Mouse (Mus musculus): Measurements from ENCODE around the gene Ccdc142.

Gene Ccdc142

DNA sequence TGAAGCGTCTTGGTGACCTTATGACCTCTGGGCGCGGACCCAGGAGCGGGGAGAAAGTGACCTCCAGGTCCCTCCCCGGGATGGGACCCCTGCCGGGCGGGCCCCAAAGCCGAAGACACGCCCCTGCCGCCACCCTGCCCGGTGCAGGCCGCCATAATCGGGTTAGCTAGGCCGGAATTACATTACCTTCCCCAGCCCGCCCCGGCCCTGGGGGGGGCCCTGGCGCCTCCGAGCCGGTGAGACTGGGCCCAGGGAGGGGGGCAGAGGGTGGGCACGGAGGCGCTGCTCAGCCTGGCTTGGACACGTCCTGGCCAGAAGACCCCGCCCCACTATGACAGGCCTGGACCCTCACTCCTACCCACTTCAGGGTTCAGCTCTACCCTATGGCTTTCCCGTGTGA lies 30.2 kb upstream of the Ccdc142 start:
- TF ChIP-seq GATA4 (IDR thresholded peaks at IDR 0.05; ENCODE audit: insufficient replicate concordance, low read length): no peak

DNA sequence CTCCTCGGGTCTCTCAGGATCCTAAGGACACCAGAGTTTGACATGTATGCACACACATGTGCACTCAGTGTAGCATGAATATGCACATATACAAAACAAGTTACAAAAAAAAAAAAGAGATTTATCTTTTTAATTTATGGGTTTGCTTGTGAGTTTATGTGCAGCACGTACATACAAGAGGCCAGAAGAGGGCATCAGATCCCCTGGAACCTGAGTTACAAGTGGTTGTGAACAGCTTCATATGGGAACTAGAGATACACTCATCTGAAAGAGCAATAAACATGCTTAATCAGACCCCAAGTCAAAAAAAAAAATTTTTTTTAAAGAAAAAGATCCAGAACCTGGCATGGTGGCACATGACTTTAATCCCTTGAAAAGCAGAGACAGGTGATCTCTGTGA lies 26.4 kb upstream of the Ccdc142 start:
- TF ChIP-seq GATA4 (IDR thresholded peaks at IDR 0.05; ENCODE audit: insufficient replicate concordance, low read length): no peak

DNA sequence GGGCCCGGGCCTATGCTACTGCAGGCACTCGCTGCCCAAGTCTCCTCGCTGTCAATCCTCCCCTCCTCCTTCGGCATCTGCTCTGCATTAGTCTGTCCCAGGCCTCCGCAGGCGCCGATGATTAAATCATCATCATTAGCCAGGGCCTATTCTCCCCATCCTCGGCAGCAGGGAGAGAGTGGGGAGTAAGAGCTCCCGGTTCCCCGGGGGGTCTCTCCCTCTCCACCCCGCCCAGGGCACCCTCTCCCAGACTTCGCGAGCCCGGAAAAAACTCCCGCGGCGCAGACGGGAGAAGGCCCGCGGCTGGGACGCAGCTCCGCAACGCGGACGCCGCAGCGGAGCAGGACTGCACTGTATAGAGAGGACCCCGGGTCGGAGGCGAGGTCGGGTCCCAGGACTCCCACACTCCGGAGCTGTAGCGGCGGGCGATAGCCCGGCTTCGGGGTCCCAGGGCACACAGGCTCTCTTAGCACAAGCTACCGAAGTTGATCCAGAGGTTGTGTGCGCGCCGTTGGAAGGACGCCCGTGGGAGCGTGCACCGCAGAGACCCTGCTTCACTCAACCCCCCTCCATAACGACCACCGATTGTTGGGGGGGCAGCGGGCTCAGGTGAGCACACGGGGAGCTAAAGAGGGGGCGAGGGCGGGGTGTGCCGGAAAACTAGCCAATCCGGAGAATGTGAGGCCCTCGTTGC lies 23.6 kb upstream of the Ccdc142 start, which contains the start of gene Pcgf1:
TSS of gene Pcgf1 (plus strand) at position 240 of the 694 bp plus-strand sequence.
- TF ChIP-seq GATA4 (IDR thresholded peaks at IDR 0.05; ENCODE audit: insufficient replicate concordance, low read length): no peak

DNA sequence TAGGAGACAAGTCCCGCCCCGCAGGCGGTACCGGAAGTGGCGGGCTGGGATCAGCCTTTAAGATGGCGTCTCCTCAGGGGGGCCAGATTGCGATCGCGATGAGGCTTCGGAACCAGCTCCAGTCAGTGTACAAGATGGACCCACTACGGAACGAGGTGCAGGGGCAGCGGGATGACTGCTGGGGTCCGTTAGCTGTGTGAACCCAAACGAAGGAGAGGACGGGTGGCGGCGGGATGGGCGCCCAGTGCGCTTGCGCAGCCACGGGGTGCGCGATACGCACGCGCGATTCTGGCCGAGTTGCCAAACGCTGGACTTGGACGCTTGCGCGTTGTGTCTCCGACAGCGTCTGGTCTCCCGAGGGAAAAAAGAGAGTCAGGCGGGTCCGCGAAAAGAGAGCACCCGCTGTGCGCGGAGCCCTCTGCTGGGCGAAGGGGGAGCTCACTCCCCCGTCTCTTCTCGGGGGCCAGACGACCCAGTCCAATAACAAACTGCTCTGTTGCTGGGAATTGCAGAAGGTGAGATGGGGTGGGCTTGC lies 23.0 kb upstream of the Ccdc142 start:
- peak; percentile 99; the same call in 1 of the 2 replicates for TF ChIP-seq GATA4 (IDR thresholded peaks at IDR 0.05; ENCODE audit: insufficient replicate concordance, low read length)

DNA sequence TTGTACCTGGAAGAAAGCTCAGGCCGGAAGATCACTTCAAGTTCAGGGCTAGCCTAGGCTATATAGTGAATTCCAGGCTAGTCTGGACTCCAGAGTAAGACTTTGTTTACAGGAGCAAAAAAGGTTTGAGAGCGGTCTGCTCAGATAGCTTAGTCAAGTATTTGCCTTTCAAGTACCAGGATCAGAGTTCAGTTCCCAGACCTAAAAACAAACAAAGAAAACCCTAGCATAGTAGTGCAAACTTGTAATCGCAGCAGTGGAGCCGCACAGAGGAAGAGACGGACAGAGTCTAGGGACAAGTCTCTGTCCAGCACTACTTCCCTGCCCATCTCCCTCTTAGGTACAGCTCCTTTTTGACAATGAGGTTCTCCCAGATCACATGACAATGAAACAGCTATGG lies 21.2 kb upstream of the Ccdc142 start:
- no peak for TF ChIP-seq GATA4 (IDR thresholded peaks at IDR 0.05; ENCODE audit: insufficient replicate concordance, low read length)

DNA sequence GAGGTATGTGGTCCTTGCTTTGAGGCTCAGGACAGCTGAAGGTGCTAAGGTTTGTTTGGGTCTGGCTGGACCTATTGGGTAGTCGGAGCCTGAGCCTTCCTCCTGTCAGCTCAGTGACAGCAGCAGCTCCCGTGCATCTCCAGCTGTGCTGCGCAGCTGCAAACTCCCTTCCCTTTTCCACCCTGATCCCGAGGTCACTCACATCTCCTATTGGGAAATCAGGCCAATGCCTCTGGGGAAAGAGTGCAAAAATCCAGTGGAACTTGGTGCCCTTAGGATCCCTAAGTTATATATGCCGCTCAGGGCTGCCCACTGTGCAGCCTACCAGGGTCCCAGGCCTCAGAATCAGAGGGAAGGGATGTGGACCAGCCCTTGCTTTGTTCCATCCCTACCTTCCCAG lies 17.9 kb upstream of the Ccdc142 start:
- no peak for TF ChIP-seq GATA4 (IDR thresholded peaks at IDR 0.05; ENCODE audit: insufficient replicate concordance, low read length)

DNA sequence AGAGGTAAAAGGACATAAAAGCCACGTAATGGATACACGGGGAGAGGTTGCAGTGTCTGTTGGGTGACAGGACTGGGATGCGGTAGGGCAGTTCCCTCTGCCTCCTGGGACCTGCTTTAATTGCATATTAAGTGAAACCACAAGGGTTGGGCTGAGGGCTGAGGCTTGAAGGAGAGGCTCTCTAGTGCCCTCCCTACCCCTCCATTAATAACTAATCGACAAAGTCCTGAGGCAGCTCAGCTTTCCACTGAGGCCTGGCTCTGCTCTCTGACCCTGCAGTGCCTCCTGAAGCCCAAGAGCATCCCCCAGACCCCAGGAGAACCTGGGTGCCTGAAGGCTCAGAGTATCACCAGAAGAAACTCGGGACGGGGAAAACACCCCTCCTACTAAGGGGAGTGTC lies 16.9 kb upstream of the Ccdc142 start:
- TF ChIP-seq GATA4 (IDR thresholded peaks at IDR 0.05; ENCODE audit: insufficient replicate concordance, low read length): no peak

DNA sequence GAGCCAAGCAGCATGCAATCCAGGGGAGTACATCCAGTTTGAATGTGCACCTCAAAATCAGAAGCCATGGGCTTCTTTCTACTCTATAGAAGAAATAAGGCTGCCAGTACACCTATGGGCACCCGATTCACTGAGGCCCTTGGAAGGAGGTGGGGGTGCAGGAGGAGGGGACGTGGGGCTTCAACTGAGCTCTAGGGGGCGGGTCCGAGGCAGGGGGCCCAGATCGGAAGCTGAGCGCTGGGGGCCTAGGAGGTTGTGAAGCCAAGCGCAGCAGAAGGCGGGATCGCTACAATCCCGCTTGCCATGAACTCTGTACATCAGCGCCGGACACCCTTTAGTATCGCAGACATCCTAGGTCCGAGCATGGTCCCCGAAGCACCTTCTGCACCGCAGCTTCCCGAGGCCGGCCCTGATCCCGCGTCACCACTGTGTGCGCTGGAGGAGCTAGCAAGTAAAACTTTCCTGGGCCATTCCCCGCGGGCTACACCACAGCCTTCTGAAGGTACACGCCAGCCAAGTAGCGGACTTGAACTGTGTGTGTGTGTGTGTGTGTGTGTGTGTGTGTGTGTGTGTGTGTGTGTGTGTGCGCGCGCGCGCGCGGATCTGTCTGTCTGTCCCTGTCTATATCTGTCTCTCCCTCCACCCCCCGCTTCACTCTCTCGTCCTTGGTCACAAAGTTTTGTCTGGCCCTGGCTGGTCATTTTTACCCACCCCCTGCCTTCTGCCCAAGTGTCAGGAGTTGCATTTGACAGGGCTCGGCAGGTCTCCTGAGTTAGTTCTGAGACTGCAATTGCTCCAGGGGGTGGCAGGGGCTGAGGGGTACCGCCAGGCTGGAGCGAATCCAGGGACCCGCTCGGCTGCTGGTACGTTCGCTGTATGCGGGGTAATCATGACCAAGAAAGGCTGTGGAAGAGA lies 15.0 kb upstream of the Ccdc142 start, which contains the start of gene Lbx2:
TSS of gene Lbx2 (plus strand) at position 247 of the 915 bp plus-strand sequence.
- TF ChIP-seq GATA4 (IDR thresholded peaks at IDR 0.05; ENCODE audit: insufficient replicate concordance, low read length): no peak

DNA sequence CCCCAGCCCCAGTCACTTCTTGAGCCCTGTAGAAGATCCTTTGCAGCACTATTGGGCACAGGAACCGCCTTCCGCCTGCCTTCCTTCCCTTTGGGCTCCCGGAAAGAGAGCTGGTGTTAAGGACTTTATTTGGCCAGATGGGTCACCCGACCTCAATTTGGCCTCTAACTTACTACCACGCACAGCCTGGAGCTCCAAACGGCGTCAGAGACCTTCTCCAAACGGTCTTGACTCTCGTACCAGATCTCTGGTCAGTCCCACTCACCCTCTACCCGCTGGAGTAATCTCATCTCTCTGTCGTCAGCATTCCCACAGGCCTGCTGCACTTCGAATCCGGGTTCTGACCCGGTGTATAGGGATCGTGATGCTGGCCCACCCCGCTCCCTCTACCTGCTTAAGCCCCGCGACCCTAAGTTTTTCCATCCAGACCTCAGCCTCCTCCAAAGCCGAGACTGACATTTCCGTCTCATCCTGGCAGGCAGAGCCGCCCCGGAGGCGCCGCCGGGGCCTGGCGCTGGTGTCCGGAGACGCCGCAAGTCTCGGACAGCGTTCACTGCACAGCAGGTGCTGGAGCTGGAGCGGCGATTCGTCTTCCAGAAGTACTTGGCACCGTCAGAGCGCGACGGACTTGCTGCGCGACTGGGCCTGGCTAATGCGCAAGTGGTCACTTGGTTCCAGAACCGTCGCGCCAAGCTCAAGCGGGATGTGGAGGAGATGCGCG lies 14.0 kb upstream of the Ccdc142 start:
- no peak for TF ChIP-seq GATA4 (IDR thresholded peaks at IDR 0.05; ENCODE audit: insufficient replicate concordance, low read length)

DNA sequence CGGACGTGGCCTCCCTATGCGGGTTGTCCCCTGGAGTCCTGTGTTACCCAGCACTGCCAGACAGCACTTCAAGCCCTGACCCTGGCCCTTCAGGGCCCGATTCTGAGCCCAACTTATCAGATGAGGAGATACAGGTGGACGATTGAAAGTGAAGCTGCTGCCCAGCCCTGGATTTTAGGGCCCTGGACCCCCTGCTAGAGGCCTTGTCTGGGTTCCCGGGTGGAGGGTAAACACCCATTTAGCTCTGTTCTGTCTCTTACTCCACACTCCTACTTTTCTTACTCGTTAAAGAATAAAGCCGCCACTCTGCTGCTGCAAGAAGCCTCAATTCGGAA lies 13.5 kb upstream of the Ccdc142 start:
- TF ChIP-seq GATA4 (IDR thresholded peaks at IDR 0.05; ENCODE audit: insufficient replicate concordance, low read length): no peak

DNA sequence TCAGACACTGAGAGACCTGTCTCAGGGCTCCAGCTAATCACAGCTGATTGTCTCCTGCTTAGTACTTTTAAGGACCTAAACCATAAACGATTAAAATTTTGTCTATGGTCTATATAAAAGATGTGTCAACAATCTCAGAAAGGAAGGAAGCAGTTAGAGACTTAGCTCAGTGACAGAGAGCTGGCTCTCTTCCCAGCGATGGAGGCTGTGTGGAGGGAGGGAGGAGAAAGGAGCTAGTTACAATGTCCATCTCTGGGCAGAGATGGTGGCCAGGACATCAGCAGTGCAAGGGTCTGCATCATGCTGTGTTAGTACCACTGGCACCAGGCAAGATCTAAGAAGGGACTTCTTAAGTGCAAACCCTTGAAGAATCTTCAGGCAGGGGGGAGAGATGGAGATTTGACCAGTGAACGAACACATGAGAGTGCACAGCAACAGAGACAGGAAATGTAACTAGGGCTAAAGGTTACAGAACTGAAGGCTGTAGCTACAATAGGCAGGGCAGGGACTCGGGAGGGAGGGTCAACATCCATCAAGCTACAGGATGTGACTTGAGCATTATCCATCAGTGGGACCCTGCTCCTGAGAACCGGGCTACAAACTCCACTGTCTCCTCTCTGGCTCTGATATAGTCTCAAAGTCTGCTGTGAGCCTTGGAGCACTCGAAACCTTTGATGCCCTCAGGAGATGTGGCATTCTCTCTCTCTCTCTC lies 8.8 kb upstream of the Ccdc142 start:
- TF ChIP-seq GATA4 (IDR thresholded peaks at IDR 0.05; ENCODE audit: insufficient replicate concordance, low read length): no peak

DNA sequence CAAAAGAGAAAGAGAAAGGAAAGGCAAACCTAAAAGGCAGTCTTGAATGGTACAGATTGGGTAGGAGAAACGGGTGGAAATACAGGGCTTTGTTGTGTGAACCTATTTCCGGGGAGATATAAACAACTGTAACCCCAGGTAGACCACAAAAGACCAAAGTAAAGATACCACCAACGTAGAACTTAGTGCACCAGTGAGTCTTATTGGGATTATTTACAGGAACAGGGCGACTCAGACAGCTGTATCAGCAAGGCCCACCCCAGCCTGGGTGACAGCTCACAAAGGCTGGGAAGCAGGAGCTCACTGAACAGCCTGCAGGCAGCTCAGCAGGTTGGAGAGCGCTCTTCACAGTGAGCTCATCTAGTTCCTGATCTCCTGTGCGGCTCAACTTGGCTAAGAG lies 5.4 kb upstream of the Ccdc142 start:
- no peak for TF ChIP-seq GATA4 (IDR thresholded peaks at IDR 0.05; ENCODE audit: insufficient replicate concordance, low read length)

DNA sequence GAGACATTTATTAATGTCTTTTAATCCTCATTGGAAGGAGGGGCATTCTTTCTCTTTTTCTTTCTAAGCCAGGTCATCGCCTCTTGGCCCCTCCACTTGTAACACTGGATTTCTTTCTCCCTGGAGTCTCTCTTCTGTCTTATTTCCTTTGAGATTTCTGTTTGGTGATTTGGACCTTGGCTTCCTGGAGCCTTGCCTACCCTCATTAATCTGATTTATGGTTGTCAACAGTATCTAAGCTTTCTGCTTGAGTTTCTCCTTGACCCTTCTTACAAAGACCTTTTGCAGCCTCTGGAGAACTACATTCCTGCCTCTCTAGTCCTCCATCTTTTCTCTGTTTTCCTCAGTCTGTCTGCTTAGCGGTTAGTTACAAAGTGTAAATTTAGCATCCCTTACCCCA lies 3.0 kb upstream of the Ccdc142 start:
- no peak for TF ChIP-seq GATA4 (IDR thresholded peaks at IDR 0.05; ENCODE audit: insufficient replicate concordance, low read length)

DNA sequence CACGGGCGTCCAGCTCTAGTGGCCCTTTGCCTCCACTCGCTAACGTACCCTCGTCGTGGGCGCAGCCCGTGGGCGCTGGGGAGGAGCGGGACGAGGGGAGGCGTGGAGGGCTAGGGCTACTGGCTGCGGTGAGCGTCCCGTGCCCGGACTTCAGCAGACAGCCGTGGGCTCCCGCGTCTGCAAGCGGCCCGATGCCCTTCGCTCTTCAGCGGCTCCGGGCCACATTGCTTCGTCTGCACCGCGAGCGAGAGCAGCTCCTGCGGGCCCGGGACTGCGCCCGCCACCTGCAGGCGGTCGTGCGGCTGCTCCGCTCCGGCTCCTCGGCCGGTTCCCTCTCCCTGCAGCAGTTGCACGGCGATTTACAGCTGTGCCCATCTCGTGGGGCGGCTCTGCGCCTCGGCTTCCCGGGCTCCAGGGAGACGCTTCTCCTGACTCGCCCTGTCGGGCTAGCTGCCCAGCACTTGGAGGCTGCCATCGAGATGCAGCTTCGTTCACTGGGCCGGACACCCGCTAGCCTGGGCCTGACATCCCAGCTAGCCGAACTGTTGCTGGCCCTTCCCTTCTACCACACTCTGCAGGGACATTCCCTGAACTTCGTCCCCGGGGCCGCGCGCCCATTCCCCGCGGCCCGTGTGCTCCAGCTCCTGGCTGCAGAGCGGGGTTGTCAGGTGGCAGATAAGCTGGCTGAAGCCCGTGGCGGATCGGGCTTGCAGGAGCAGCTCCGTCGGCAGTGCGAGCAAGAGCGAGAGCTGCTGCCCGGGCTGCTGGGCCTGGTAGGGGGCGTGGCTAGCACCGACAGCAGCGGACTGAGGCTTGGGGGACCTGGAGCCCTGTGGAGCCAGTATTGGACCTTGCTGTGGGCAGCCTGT lies 521 bp downstream of the Ccdc142 start:
- TF ChIP-seq GATA4 (IDR thresholded peaks at IDR 0.05; ENCODE audit: insufficient replicate concordance, low read length): no peak; the same call in 1 of the 2 replicates

Data from liver, adult (tissue).